Comparison of ENCODE assay signal across 9 mouse cellular contexts in the genomic region with DNA sequence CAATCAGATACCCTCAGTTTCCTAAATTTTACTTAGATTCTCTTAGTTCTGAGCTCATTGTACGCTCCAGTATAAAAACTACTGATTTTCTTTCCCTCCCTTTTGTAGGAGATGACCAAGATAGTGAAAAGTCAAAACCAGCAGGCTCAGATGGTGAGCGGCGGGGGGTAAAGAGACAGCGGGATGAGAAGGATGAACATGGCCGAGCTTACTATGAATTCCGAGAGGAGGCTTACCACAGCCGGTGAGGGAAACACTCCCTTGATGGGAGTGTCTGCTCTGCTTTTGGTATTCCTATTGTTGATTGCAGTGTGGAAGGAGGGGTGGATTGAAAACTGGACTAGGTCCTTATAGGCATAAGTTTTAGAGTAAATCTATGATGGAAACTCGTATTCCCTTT. TPM values are rescaled to one million over a fixed set of nuclear protein-coding genes. Genes with fewer than 3 reads are reported as not detected.
DNase-seq lines count a peak whose midpoint lies in the region; ATAC-seq and TF ChIP-seq lines count a peak whose summit lies in the region.
"Had no signal": no experiment of that assay in that cellular context is flagged by ENCODE, and none has a peak within 500 bp of the region (broad histone marks: within the 10 kb centered on the region; RNA-seq: fewer than 3 reads in every experiment).

No protein-coding gene starts in this region.

- peaks cover 18% of the 10 kb centered on the region for H3K4me1 ChIP-seq in heart, postnatal 0 days (ENCODE audit: control insufficient read depth, insufficient read depth)
- H3K4me1 ChIP-seq in cerebellum, adult 2 months (ENCODE audit: control insufficient read depth, insufficient read depth, low read length): no peaks in the 10 kb centered on the region; the same call in 1 of the 2 replicates
- peaks cover 28% of the 10 kb centered on the region for H3K4me1 ChIP-seq in hindbrain, embryonic 12.5 days
- H3K4me1 ChIP-seq in midbrain, embryonic 15.5 days: peaks cover 36% of the 10 kb centered on the region

- no peaks in the 10 kb centered on the region for H3K27me3 ChIP-seq in heart, postnatal 0 days (ENCODE audit: control insufficient read depth, insufficient read depth, low read length)
- H3K27me3 ChIP-seq in cerebellum, adult 2 months (ENCODE audit: control insufficient read depth, insufficient read depth, low read length): no peaks in the 10 kb centered on the region
- no peaks in the 10 kb centered on the region for H3K27me3 ChIP-seq in hindbrain, embryonic 12.5 days
- no peaks in the 10 kb centered on the region for H3K27me3 ChIP-seq in midbrain, embryonic 15.5 days (replicated peaks)

- H3K9ac ChIP-seq in heart, postnatal 0 days (replicated peaks; ENCODE audit: low read depth, low read length): peak overlapping the region; percentile 21; the same call in 1 of the 2 replicates
- peak overlapping the region; percentile 98 for H3K9ac ChIP-seq in hindbrain, embryonic 12.5 days
- no peak overlapping the region for H3K9ac ChIP-seq in midbrain, embryonic 15.5 days

- H3K36me3 ChIP-seq in heart, postnatal 0 days (replicated peaks; ENCODE audit: control insufficient read depth, insufficient read depth, low read length): peaks cover 49% of the 10 kb centered on the region
- H3K36me3 ChIP-seq in hindbrain, embryonic 12.5 days: peaks cover 46% of the 10 kb centered on the region
- peaks cover 40% of the 10 kb centered on the region for H3K36me3 ChIP-seq in midbrain, embryonic 15.5 days (replicated peaks)

- TF ChIP-seq CTCF in heart, postnatal 0 days (IDR thresholded peaks at IDR 0.05; ENCODE audit: low read depth): no peak
- no peak for TF ChIP-seq CTCF in cerebellum, adult 2 months (IDR thresholded peaks at IDR 0.05; ENCODE audit: borderline replicate concordance, insufficient read depth, low read depth, low read length)

- no peak for DNase-seq in heart, postnatal 0 days (ENCODE audit: low spot score)
- DNase-seq in heart, adult 18-20 months: no peak
- peak; percentile 73 to 81 for DNase-seq in cerebellum, adult 2 months
- no peak for DNase-seq in adrenal gland, postnatal 4 days (ENCODE audit: low spot score in 2 of 2)
- no peak for DNase-seq in adipocyte (ENCODE audit: low spot score)
- no peak for DNase-seq in adrenal gland, postnatal 25 days
- DNase-seq: gastrocnemius, postnatal 14 days had no signal

- 56% methylated on average over 8 of the region's 8 CpGs for WGBS in heart, postnatal 0 days
- 7% methylated on average over 8 of the region's 8 CpGs for WGBS in cerebellum, adult 2 months
- 69% methylated on average over 8 of the region's 8 CpGs for WGBS in hindbrain, embryonic 12.5 days
- WGBS in midbrain, embryonic 15.5 days: 52% methylated on average over 8 of the region's 8 CpGs

- no peak overlapping the region for H3K27ac ChIP-seq in heart, postnatal 0 days (ENCODE audit: low read depth)
- H3K27ac ChIP-seq in cerebellum, adult 2 months (ENCODE audit: insufficient read depth, low read length): no peak overlapping the region
- no peak overlapping the region for H3K27ac ChIP-seq in hindbrain, embryonic 12.5 days
- H3K27ac ChIP-seq in midbrain, embryonic 15.5 days: no peak overlapping the region

- H3K9me3 ChIP-seq in heart, postnatal 0 days (replicated peaks; ENCODE audit: control insufficient read depth, low read length): no peaks in the 10 kb centered on the region
- H3K9me3 ChIP-seq in hindbrain, embryonic 12.5 days (replicated peaks): no peaks in the 10 kb centered on the region
- H3K9me3 ChIP-seq in midbrain, embryonic 15.5 days: no peaks in the 10 kb centered on the region

- no peak for TF ChIP-seq POLR2A in cerebellum, adult 2 months (IDR thresholded peaks at IDR 0.05; ENCODE audit: borderline replicate concordance, insufficient read depth, low read length)

- peak overlapping the region; percentile 95 for H3K4me2 ChIP-seq in heart, postnatal 0 days (ENCODE audit: low read depth, low read length)
- peak overlapping the region; percentile 97 for H3K4me2 ChIP-seq in hindbrain, embryonic 12.5 days (replicated peaks)
- peak overlapping the region; percentile 88 for H3K4me2 ChIP-seq in midbrain, embryonic 15.5 days

- no peak for ATAC-seq in heart, postnatal 0 days (ENCODE audit: insufficient read depth, low read depth)
- ATAC-seq in hindbrain, embryonic 12.5 days (ENCODE audit: low FRiP score): no peak
- ATAC-seq in midbrain, embryonic 15.5 days (replicated peaks): no peak

- no peak for TF ChIP-seq EP300 in heart, postnatal 0 days (IDR thresholded peaks at IDR 0.05; ENCODE audit: low read depth)

- H3K4me3 ChIP-seq in heart, postnatal 0 days (ENCODE audit: low read depth, low read length): peak overlapping the region; percentile 96
- peak overlapping the region; percentile 32 for H3K4me3 ChIP-seq in cerebellum, adult 2 months (replicated peaks; ENCODE audit: insufficient read depth, low read depth, low read length)
- H3K4me3 ChIP-seq in hindbrain, embryonic 12.5 days: peak overlapping the region; percentile 98
- H3K4me3 ChIP-seq in midbrain, embryonic 15.5 days: peak overlapping the region; percentile 84

RNA-seq across cellular contexts. Expression of a gene that starts 2.9 kb away (rescaled TPM):
- 7.1 and 12.6 TPM in 2 replicates for total RNA-seq in heart, postnatal 0 days (2014; rRNA removed; ENCODE audit: low replicate concordance)
- 2.5 and 2.6 TPM in 2 replicates for polyA plus RNA-seq in heart, postnatal 0 days (2015; fragmentation: Nextera tagmentation; extraction: Ambion mirVana)
- 10 to 100 TPM; 47.2 to 47.4 TPM for total RNA-seq in heart, adult 18-20 months (2021)
- 97.7 and 101 TPM in 2 replicates for polyA plus RNA-seq in cerebellum, adult 2 months (2012; rRNA removed)
- 6.2 and 6.8 TPM in 2 replicates for polyA plus RNA-seq in hindbrain, embryonic 12.5 days (2016; fragmentation: Nextera tagmentation; extraction: Ambion mirVana)
- 6.6 and 6.7 TPM in 2 replicates for polyA plus RNA-seq in midbrain, embryonic 15.5 days (2015; fragmentation: Nextera tagmentation; extraction: Ambion mirVana)
- 10 to 100 TPM; 73.5 to 83.1 TPM for total RNA-seq in adrenal gland, postnatal 4 days (2021)
- 72.0 and 83.0 TPM in 2 replicates for total RNA-seq in adrenal gland, postnatal 25 days (2021)

RNA-seq across cellular contexts. Expression of a gene that starts 3.6 kb away (rescaled TPM):
- 20.0 and 27.2 TPM in 2 replicates for total RNA-seq in heart, postnatal 0 days (2014; rRNA removed; ENCODE audit: low replicate concordance)
- polyA plus RNA-seq in heart, postnatal 0 days (2015; fragmentation: Nextera tagmentation; extraction: Ambion mirVana): 21.1 and 21.4 TPM in 2 replicates
- 10 to 100 TPM; 13.6 to 18.3 TPM for total RNA-seq in heart, adult 18-20 months (2021)
- 34.4 and 36.0 TPM in 2 replicates for polyA plus RNA-seq in cerebellum, adult 2 months (2012; rRNA removed)
- 55.6 and 61.4 TPM in 2 replicates for polyA plus RNA-seq in hindbrain, embryonic 12.5 days (2016; fragmentation: Nextera tagmentation; extraction: Ambion mirVana)
- polyA plus RNA-seq in midbrain, embryonic 15.5 days (2015; fragmentation: Nextera tagmentation; extraction: Ambion mirVana): 59.8 and 60.4 TPM in 2 replicates
- 10 to 100 TPM; 32.1 to 34.3 TPM for total RNA-seq in adrenal gland, postnatal 4 days (2021)
- 32.7 and 41.1 TPM in 2 replicates for total RNA-seq in adrenal gland, postnatal 25 days (2021)

RNA-seq across cellular contexts. Expression of a gene that starts 6.9 kb away (rescaled TPM):
- total RNA-seq in heart, postnatal 0 days (2014; rRNA removed; ENCODE audit: low replicate concordance): 7.0 TPM in 1 of 2 replicates, not detected in the other
- polyA plus RNA-seq in heart, postnatal 0 days (2015; fragmentation: Nextera tagmentation; extraction: Ambion mirVana): not detected in 2 replicates
- total RNA-seq in heart, adult 18-20 months (2021): not detected
- not detected in 2 replicates for polyA plus RNA-seq in cerebellum, adult 2 months (2012; rRNA removed)
- not detected in 2 replicates for polyA plus RNA-seq in hindbrain, embryonic 12.5 days (2016; fragmentation: Nextera tagmentation; extraction: Ambion mirVana)
- not detected in 2 replicates for polyA plus RNA-seq in midbrain, embryonic 15.5 days (2015; fragmentation: Nextera tagmentation; extraction: Ambion mirVana)
- not detected for total RNA-seq in adrenal gland, postnatal 4 days (2021)
- 23.5 TPM in 1 of 2 replicates, not detected in the other for total RNA-seq in adrenal gland, postnatal 25 days (2021)
- total RNA-seq: gastrocnemius, postnatal 14 days had no signal

RNA-seq across cellular contexts. Expression of a gene that starts 14.6 kb away (rescaled TPM):
- total RNA-seq in heart, postnatal 0 days (2014; rRNA removed; ENCODE audit: low replicate concordance): 34.7 and 54.2 TPM in 2 replicates
- polyA plus RNA-seq in heart, postnatal 0 days (2015; fragmentation: Nextera tagmentation; extraction: Ambion mirVana): 32.1 and 33.3 TPM in 2 replicates
- 10 to 100 TPM; 24.7 to 32.2 TPM for total RNA-seq in heart, adult 18-20 months (2021)
- 148 and 155 TPM in 2 replicates for polyA plus RNA-seq in cerebellum, adult 2 months (2012; rRNA removed)
- polyA plus RNA-seq in hindbrain, embryonic 12.5 days (2016; fragmentation: Nextera tagmentation; extraction: Ambion mirVana): 65.8 and 66.1 TPM in 2 replicates
- 100 and 105 TPM in 2 replicates for polyA plus RNA-seq in midbrain, embryonic 15.5 days (2015; fragmentation: Nextera tagmentation; extraction: Ambion mirVana)
- 100 to 1,000 TPM in 1 of 2 experiments, 10 to 100 TPM in 1; 91.5 to 102 TPM for total RNA-seq in adrenal gland, postnatal 4 days (2021)
- 139 and 169 TPM in 2 replicates for total RNA-seq in adrenal gland, postnatal 25 days (2021)

RNA-seq across cellular contexts. Expression of a gene that starts 16.3 kb away (rescaled TPM):
- total RNA-seq in heart, postnatal 0 days (2014; rRNA removed; ENCODE audit: low replicate concordance): not detected in 2 replicates
- polyA plus RNA-seq in heart, postnatal 0 days (2015; fragmentation: Nextera tagmentation; extraction: Ambion mirVana): 0.29 and 0.48 TPM in 2 replicates
- not detected for total RNA-seq in heart, adult 18-20 months (2021)
- 218 and 236 TPM in 2 replicates for polyA plus RNA-seq in cerebellum, adult 2 months (2012; rRNA removed)
- 171 and 176 TPM in 2 replicates for polyA plus RNA-seq in hindbrain, embryonic 12.5 days (2016; fragmentation: Nextera tagmentation; extraction: Ambion mirVana)
- 479 and 483 TPM in 2 replicates for polyA plus RNA-seq in midbrain, embryonic 15.5 days (2015; fragmentation: Nextera tagmentation; extraction: Ambion mirVana)
- total RNA-seq in adrenal gland, postnatal 4 days (2021): 10 to 100 TPM; 14.5 to 16.3 TPM
- 5.3 and 6.1 TPM in 2 replicates for total RNA-seq in adrenal gland, postnatal 25 days (2021)
- total RNA-seq: gastrocnemius, postnatal 14 days had no signal

Comparison
In these comparisons a context has a peak if more than half of its experiments do, and no peak if none do; other contexts are left out.
1. DNase-seq: peak in cerebellum, adult 2 months (2 of 2); none in heart, postnatal 0 days (single experiment), heart, adult 18-20 months (0 of 2), adrenal gland, postnatal 4 days (0 of 2), adipocyte (single experiment) and adrenal gland, postnatal 25 days (single experiment).
2. H3K4me3 ChIP-seq: peak in every context shown above with its lines; median percentile 98 in hindbrain, embryonic 12.5 days; 96 in heart, postnatal 0 days; 84 in midbrain, embryonic 15.5 days; 32 in cerebellum, adult 2 months.
3. Peak in every context shown above with its lines, with median percentiles within 50 percentile points of each other: H3K4me2 ChIP-seq.